Mouse (Mus musculus) hematopoietic stem cell, adult 5-6 weeks (primary cell): Measurements from ENCODE around the gene Mrpl43. TPM values are rescaled to one million over a fixed set of nuclear protein-coding genes. Genes with fewer than 3 reads are reported as not detected.
A peak's percentile ranks its signal among the peaks of the same experiment; 100 is the strongest.

Experiments
- ATAC-seq, 2 experiments: fragments of 125-278 bp in 1 of 2; replicated peaks in 1 of 2; 2 replicates each; pipeline ENCODE4 v1.8.0; 2016 to 2017; ENCODE audit warnings: inconsistent platforms in 2 of 2, mild to moderate bottlenecking in 2 of 2, moderate number of reproducible peaks in 2 of 2, low read depth in 1 of 2, moderate TSS enrichment in 1 of 2; ENCODE audit not compliant: low FRiP score in 2 of 2, poor library complexity in 2 of 2, severe bottlenecking in 2 of 2, insufficient read depth in 1 of 2, low TSS enrichment in 1 of 2
- total RNA-seq: library from RNA; stranded (forward); fragments of 172-1452, 232-1000 nt; gene quantifications from 2 replicates; pipeline ENCODE4 v1.2.3, GENCODE M21; 2017

The Mrpl43 gene
- total RNA-seq, 1 experiment from 2014 or later: 14.6 TPM

- peak; percentile 72 to 77 for ATAC-seq
Measured at GRCm38 (mm10) chr19:45031780-45032179, 25.5 kb upstream of the Mrpl43 start.

DNA sequence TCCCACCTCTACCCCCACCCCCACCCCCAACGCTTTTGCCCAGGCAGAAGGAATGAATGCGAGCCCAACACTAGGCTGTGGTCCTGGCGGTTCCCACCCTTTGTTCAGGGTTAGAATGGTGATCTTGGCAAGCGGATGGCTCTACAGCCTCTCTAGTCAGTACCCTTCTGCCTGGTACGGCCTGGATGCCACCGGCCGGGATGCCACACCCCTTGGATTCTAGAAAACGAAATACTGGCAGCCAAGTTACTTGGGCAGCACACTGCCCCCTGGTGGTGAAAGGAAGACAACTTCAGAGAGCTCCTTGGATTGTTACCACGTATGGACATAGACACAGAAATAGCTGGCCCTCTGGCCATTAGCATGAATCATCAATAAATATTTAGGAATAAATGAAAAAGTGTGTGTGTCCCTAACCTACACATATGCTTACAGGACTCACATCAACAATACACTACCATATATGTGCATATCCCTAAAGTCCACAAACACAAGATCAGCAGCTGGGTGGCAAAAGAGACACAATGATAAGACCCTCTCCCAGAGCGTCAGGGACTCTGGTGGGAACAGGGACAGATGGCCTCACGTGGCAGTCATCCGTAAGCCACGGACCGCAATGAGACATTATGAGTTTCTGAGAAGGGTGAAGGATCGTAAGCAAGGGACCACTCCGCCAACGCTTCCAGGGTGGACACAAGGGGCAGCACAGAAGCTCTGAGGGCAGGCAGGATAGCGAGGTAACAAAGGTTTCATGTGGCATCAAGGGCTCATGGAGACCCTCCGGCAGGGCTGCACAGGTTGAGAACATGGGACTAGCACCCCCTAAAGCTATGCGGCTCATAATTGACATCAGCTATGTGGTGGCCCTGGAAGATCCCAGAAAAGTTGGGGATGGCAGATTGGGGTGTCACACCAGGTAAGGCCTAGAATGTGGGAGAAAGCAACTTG, 24.8 kb upstream of the Mrpl43 start:
- peak; percentile 48 to 59; a peak in 2 of 4 replicates for ATAC-seq

- 0 out of 4 replicates have a peak, but pooled peaks of 1 of the 2 experiments have one; percentile 23 for ATAC-seq
Measured at GRCm38 (mm10) chr19:45030111-45030510, 23.9 kb upstream of the Mrpl43 start.

GRCm38 (mm10) chr19:45029571-45029970, 23.3 kb upstream of the Mrpl43 start:
- no peak for ATAC-seq

- ATAC-seq: no peak
Measured at GRCm38 (mm10) chr19:45028746-45029145, 22.5 kb upstream of the Mrpl43 start.

- ATAC-seq: no peak
Measured at GRCm38 (mm10) chr19:45027848-45028247, 21.6 kb upstream of the Mrpl43 start.

DNA sequence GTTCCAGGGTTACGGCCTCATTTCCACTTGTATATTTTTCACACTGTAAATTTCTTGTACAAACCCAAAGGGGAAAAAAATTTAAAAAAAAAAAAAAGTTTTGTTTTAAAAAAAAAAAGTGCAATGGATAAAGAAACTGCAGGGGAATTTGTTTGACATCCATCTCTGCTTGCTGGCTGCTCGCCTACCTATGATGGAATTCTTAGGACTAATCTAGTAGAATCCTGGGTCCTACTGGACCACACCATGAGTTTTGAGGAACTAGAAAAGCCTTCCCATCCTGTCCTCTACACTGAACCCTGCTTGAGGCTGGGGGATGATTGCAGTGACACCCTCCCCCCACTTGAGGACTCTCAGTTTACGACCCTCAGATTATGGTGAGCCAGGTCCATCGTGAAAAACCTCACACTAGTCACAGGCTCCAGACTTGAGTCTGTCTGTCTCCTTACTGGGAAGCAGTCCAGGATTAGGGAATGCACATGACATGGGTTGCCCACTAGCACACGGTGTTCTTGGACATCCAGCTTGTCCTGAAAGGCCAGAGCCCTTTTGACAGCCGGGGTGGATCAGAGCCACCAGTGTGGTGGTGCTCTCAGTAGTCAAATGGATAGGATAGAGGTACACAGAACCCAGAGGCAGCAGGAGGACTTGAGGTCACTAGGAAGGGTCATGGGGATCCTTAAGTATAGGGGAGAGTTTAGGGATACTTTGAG, 20.9 kb upstream of the Mrpl43 start:
- no peak for ATAC-seq

GRCm38 (mm10) chr19:45025937-45026568, 19.8 kb upstream of the Mrpl43 start:
- ATAC-seq: no peak

GRCm38 (mm10) chr19:45024775-45025174, 18.5 kb upstream of the Mrpl43 start:
- ATAC-seq: no peak

- no peak for ATAC-seq
Measured at GRCm38 (mm10) chr19:45023993-45024392, 17.8 kb upstream of the Mrpl43 start.

DNA sequence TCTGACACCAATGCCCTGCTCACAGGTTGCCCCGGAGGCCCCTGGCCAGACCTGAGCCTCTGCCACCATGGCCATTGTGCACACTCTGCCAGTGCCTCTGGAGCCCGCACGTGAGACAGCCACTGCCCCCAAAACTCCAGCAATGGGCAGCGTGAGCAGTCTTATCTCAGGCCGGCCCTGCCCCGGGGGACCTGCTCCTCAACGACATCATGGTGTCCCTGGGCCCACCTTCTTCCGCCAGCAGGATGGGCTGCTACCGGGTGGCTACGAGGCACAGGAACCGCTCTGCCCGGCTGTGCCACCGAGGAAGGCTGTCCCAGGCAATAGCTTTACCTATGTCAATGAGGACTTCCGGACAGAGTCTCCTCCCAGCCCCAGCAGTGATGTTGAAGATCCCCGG, 15.1 kb upstream of the Mrpl43 start:
- ATAC-seq: no peak

GRCm38 (mm10) chr19:45020348-45020747, 14.1 kb upstream of the Mrpl43 start:
- ATAC-seq: no peak

DNA sequence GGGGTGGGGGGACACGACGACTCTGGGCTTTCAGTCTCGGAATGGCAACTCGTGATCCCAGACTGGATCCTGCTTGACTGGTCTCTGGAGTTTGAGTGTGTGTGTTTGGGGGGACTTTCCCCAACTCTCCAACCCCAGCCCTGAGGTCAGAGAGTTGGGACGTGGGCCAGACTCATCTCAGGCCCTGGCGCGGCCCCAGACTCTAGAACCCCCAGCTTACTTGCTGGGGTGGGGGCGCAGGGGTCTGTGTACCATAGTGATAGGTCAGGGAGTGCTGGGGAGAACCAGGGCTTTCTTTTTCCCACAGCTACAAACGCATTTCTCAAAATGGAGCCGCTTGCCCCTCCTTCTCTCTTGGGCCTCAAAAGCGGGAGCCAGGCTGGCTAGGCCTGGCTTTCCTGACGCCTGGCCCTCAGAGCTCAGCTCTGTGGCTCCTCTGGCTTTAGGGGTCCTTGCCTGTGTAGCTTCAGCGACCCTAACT, 12.1 kb upstream of the Mrpl43 start:
- ATAC-seq: no peak

DNA sequence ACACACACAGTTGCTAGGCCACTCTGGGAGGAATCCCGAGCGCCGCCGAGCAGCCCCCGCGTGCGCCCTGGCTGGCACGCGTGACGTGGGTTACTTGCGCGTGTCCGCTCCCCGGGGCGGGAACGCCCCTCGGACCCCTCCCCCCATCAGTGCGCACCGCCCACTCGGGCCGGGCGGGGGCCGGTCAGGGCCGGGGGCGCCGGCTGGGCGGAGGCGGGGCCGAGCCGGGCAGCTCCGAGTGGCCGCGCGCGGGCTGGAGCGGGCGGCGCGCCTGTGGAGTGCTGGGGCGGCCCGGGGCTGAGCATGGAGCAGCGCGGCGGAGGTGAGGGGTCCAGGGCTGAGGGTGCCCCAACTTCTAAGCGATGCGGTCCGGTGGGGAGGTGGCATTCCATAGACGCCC, 11.7 kb upstream of the Mrpl43 start:
- peak in 1 of 2 experiments; percentile 18; a peak in 1 of 4 replicates for ATAC-seq

GRCm38 (mm10) chr19:45017216-45017771, 11.1 kb upstream of the Mrpl43 start:
- ATAC-seq: no peak

GRCm38 (mm10) chr19:45016341-45017215, 10.3 kb upstream of the Mrpl43 start:
- peak; percentile 29 to 37; a peak in 2 of 4 replicates for ATAC-seq
